Mouse (Mus musculus): ENCODE results near the gene Ttll12. TPM values are rescaled to one million over a fixed set of nuclear protein-coding genes. Genes with fewer than 3 reads are reported as not detected.

The Ttll12 gene
- polyA plus RNA-seq, 2 experiments = 29.9 to 36.2 TPM

- H3K27me3 ChIP-seq (ENCODE audit: control insufficient read depth, insufficient read depth, low read length) = no peaks in the 10 kb centered on the region
- DNase-seq (ENCODE audit: low read depth in 3 of 3, low spot score in 3 of 3) = no peak
- H3K9ac ChIP-seq (replicated peaks) = no peak overlapping the region
- no peak overlapping the region for H3K27ac ChIP-seq
- TF ChIP-seq EP300 (IDR thresholded peaks at IDR 0.05; ENCODE audit: low read depth) (no peak), CTCF (IDR thresholded peaks at IDR 0.05; ENCODE audit: low read depth) (no peak)
- H3K36me3 ChIP-seq (replicated peaks; ENCODE audit: control insufficient read depth, insufficient read depth, low read depth) = no peaks in the 10 kb centered on the region
- H3K9me3 ChIP-seq (ENCODE audit: control insufficient read depth, low read length) = no peaks in the 10 kb centered on the region
- WGBS (ENCODE audit: insufficient replicate concordance) = 85% methylated on average over 7 of the region's 7 CpGs
- H3K4me2 ChIP-seq (ENCODE audit: low read depth) = no peak overlapping the region
- peaks cover 20 to 30% of the 10 kb centered on the region in 2 experiments for H3K4me1 ChIP-seq (replicated peaks; ENCODE audit: control insufficient read depth in 2 of 2, insufficient read depth in 2 of 2, low read length in 1 of 2)
- H3K4me3 ChIP-seq (ENCODE audit: insufficient read depth in 1 of 2, low read depth in 2 of 2, low read length in 2 of 2) = no peak overlapping the region
- ATAC-seq (ENCODE audit: insufficient read depth) = no peak
Measured at GRCm38 (mm10) chr15:83603426-83603825, 8.5 kb upstream of the Ttll12 start.

- H3K4me3 ChIP-seq (ENCODE audit: insufficient read depth in 1 of 2, low read depth in 2 of 2, low read length in 2 of 2) = no peak overlapping the region
- 82% methylated on average over 1 of the region's 1 CpGs for WGBS (ENCODE audit: insufficient replicate concordance)
- H3K27me3 ChIP-seq (ENCODE audit: control insufficient read depth, insufficient read depth, low read length) = no peaks in the 10 kb centered on the region
- no peak overlapping the region for H3K4me2 ChIP-seq (ENCODE audit: low read depth)
- no peak for ATAC-seq (ENCODE audit: insufficient read depth)
- no peak for DNase-seq (ENCODE audit: low read depth in 3 of 3, low spot score in 3 of 3)
- H3K27ac ChIP-seq = no peak overlapping the region
- H3K36me3 ChIP-seq (replicated peaks; ENCODE audit: control insufficient read depth, insufficient read depth, low read depth) = no peaks in the 10 kb centered on the region
- H3K4me1 ChIP-seq (replicated peaks; ENCODE audit: control insufficient read depth in 2 of 2, insufficient read depth in 2 of 2, low read length in 1 of 2) = peaks cover 20 to 30% of the 10 kb centered on the region in 2 experiments
- no peak overlapping the region for H3K9ac ChIP-seq (replicated peaks)
- no peaks in the 10 kb centered on the region for H3K9me3 ChIP-seq (ENCODE audit: control insufficient read depth, low read length)
- peak; percentile 48 for TF ChIP-seq CTCF (IDR thresholded peaks at IDR 0.05; ENCODE audit: low read depth)
- TF ChIP-seq EP300 (IDR thresholded peaks at IDR 0.05; ENCODE audit: low read depth) = no peak
Measured at GRCm38 (mm10) chr15:83603046-83603396, 8.1 kb upstream of the Ttll12 start.

- Histone ChIP-seq H3K4me3 (ENCODE audit: insufficient read depth in 1 of 2, low read depth in 2 of 2, low read length in 2 of 2) (no peak overlapping the region), H3K36me3 (replicated peaks; ENCODE audit: control insufficient read depth, insufficient read depth, low read depth) (no peaks in the 10 kb centered on the region), H3K27me3 (ENCODE audit: control insufficient read depth, insufficient read depth, low read length) (no peaks in the 10 kb centered on the region), H3K4me2 (ENCODE audit: low read depth) (no peak overlapping the region), H3K4me1 (replicated peaks; ENCODE audit: control insufficient read depth in 2 of 2, insufficient read depth in 2 of 2, low read length in 1 of 2) (peaks cover 20 to 30% of the 10 kb centered on the region in 2 experiments), H3K9ac (replicated peaks) (no peak overlapping the region), H3K9me3 (ENCODE audit: control insufficient read depth, low read length) (no peaks in the 10 kb centered on the region), H3K27ac (no peak overlapping the region)
- WGBS (ENCODE audit: insufficient replicate concordance) = 55% methylated on average over 13 of the region's 13 CpGs
- TF ChIP-seq EP300 (IDR thresholded peaks at IDR 0.05; ENCODE audit: low read depth) (no peak), CTCF (IDR thresholded peaks at IDR 0.05; ENCODE audit: low read depth) (no peak)
- ATAC-seq (ENCODE audit: insufficient read depth) = no peak
- no peak for DNase-seq (ENCODE audit: low read depth in 3 of 3, low spot score in 3 of 3)
Measured at GRCm38 (mm10) chr15:83602372-83603045, 7.6 kb upstream of the Ttll12 start.

- Histone ChIP-seq H3K4me2 (ENCODE audit: low read depth) (no peak overlapping the region), H3K27me3 (ENCODE audit: control insufficient read depth, insufficient read depth, low read length) (no peaks in the 10 kb centered on the region), H3K36me3 (replicated peaks; ENCODE audit: control insufficient read depth, insufficient read depth, low read depth) (no peaks in the 10 kb centered on the region), H3K4me1 (replicated peaks; ENCODE audit: control insufficient read depth in 2 of 2, insufficient read depth in 2 of 2, low read length in 1 of 2) (peaks cover 14 to 22% of the 10 kb centered on the region in 2 experiments), H3K9me3 (ENCODE audit: control insufficient read depth, low read length) (no peaks in the 10 kb centered on the region), H3K9ac (replicated peaks) (peak overlapping the region; percentile 9; the same call in 1 of the 2 replicates), H3K27ac (no peak overlapping the region; the same call in 1 of the 2 replicates), H3K4me3 (ENCODE audit: insufficient read depth in 1 of 2, low read depth in 2 of 2, low read length in 2 of 2) (no peak overlapping the region)
- peak; percentile 34; the same call in 1 of the 2 replicates for ATAC-seq (ENCODE audit: insufficient read depth)
- WGBS (ENCODE audit: insufficient replicate concordance) = 31% methylated on average over 4 of the region's 4 CpGs
- no peak for DNase-seq (ENCODE audit: low read depth in 3 of 3, low spot score in 3 of 3)
- TF ChIP-seq EP300 (IDR thresholded peaks at IDR 0.05; ENCODE audit: low read depth) (peak; percentile 48), CTCF (IDR thresholded peaks at IDR 0.05; ENCODE audit: low read depth) (no peak)
Measured at GRCm38 (mm10) chr15:83601185-83601584, 6.2 kb upstream of the Ttll12 start.

- H3K4me3 ChIP-seq (ENCODE audit: insufficient read depth in 1 of 2, low read depth in 2 of 2, low read length in 2 of 2) = no peak overlapping the region
- peaks cover 23 to 31% of the 10 kb centered on the region in 2 experiments for H3K4me1 ChIP-seq (replicated peaks; ENCODE audit: control insufficient read depth in 2 of 2, insufficient read depth in 2 of 2, low read length in 1 of 2)
- no peak overlapping the region for H3K27ac ChIP-seq
- H3K4me2 ChIP-seq (ENCODE audit: low read depth) = no peak overlapping the region
- no peaks in the 10 kb centered on the region for H3K27me3 ChIP-seq (ENCODE audit: control insufficient read depth, insufficient read depth, low read length)
- peak overlapping the region; percentile 18; the same call in 1 of the 2 replicates for H3K9ac ChIP-seq (replicated peaks)
- TF ChIP-seq EP300 (IDR thresholded peaks at IDR 0.05; ENCODE audit: low read depth) = no peak
- TF ChIP-seq CTCF (IDR thresholded peaks at IDR 0.05; ENCODE audit: low read depth) = no peak
- 75% methylated on average over 4 of the region's 4 CpGs for WGBS (ENCODE audit: insufficient replicate concordance)
- no peaks in the 10 kb centered on the region for H3K9me3 ChIP-seq (ENCODE audit: control insufficient read depth, low read length)
- DNase-seq (ENCODE audit: low read depth in 3 of 3, low spot score in 3 of 3) (no peak), ATAC-seq (ENCODE audit: insufficient read depth) (no peak)
- H3K36me3 ChIP-seq (replicated peaks; ENCODE audit: control insufficient read depth, insufficient read depth, low read depth) = no peaks in the 10 kb centered on the region; the same call in 1 of the 2 replicates
Measured at GRCm38 (mm10) chr15:83596833-83597232, 1.9 kb upstream of the Ttll12 start.

Measured in liver, embryonic 14.5 days (tissue).